Mouse (Mus musculus) C2C12 (cell line): Measurements from ENCODE around the gene Smarca4. TPM values are rescaled to one million over a fixed set of nuclear protein-coding genes. Genes with fewer than 3 reads are reported as not detected.
A peak's percentile ranks its signal among the peaks of the same experiment; 100 is the strongest.

Experiments used
- H3K27me3 ChIP-seq: one replicate; pipeline ENCODE4 v1.6.1; 2011; ENCODE audit not compliant: control insufficient read depth, insufficient read depth, insufficient read length
- H3K36me3 ChIP-seq: one replicate; pipeline ENCODE4 v1.6.1; 2011; ENCODE audit not compliant: control insufficient read depth, insufficient read depth
- H3K4me3 ChIP-seq: one replicate; pipeline ENCODE4 v1.5.1; 2011; ENCODE audit warnings: mild to moderate bottlenecking, control low read depth; ENCODE audit not compliant: poor library complexity, insufficient read depth, severe bottlenecking
- H3K79me2 ChIP-seq: one replicate; pipeline ENCODE4 v1.6.1; 2011; ENCODE audit not compliant: control insufficient read depth, insufficient read depth
- H3K79me3 ChIP-seq: one replicate; pipeline ENCODE4 v1.6.1; 2011; ENCODE audit warnings: low read depth, control low read depth
- H3ac ChIP-seq: one replicate; pipeline ENCODE3; 2011; ENCODE audit warnings: low read depth; ENCODE audit not compliant: control insufficient read depth, insufficient read length
- CEBPB ChIP-seq: IDR thresholded peaks from one replicate; pipeline ENCODE4 v1.6.1; 2011; ENCODE audit warnings: low read depth, mild to moderate bottlenecking, control low read depth, moderate library complexity
- CTCF ChIP-seq: IDR thresholded peaks from one replicate; pipeline ENCODE4 v1.5.1; 2011; ENCODE audit not compliant: control insufficient read depth, insufficient read depth, insufficient read length
- FOSL1 ChIP-seq: IDR thresholded peaks from one replicate; pipeline ENCODE4 v1.8.0; 2011; ENCODE audit warnings: mild to moderate bottlenecking, low read length; ENCODE audit not compliant: poor library complexity, insufficient read depth, severe bottlenecking
- MAX ChIP-seq: IDR thresholded peaks from one replicate; pipeline ENCODE4 v1.6.1; 2011; ENCODE audit warnings: mild to moderate bottlenecking, control low read depth
- MYOD1 ChIP-seq: IDR thresholded peaks from one replicate; pipeline ENCODE4 v1.6.1; 2011; ENCODE audit warnings: low read depth; ENCODE audit not compliant: control insufficient read depth, insufficient read length
- MYOG ChIP-seq: IDR thresholded peaks from one replicate; pipeline ENCODE4 v1.6.1; 2011; ENCODE audit not compliant: control insufficient read depth, insufficient read length; ENCODE audit errors: extremely low read depth
- USF1 ChIP-seq: IDR thresholded peaks from one replicate; pipeline ENCODE4 v1.6.1; 2011; ENCODE audit warnings: low read depth, mild to moderate bottlenecking, control low read depth, moderate library complexity
- polyA plus RNA-seq: library from polyadenylated mRNA; unstranded; fragments of >200 nt; fragmentation: generic; extraction: Trizol; gene quantifications from one replicate; pipeline ENCODE4 v1.2.1, GENCODE M21; 2012; ENCODE audit warnings: missing spikeins

The Smarca4 gene
- polyA plus RNA-seq, 1 experiment: 72.2 TPM

GRCm38 (mm10) chr9:21717015-21717414, 101.0 kb downstream of the Smarca4 start:
- H3K36me3 ChIP-seq: no peaks in the 10 kb centered on the region

DNA sequence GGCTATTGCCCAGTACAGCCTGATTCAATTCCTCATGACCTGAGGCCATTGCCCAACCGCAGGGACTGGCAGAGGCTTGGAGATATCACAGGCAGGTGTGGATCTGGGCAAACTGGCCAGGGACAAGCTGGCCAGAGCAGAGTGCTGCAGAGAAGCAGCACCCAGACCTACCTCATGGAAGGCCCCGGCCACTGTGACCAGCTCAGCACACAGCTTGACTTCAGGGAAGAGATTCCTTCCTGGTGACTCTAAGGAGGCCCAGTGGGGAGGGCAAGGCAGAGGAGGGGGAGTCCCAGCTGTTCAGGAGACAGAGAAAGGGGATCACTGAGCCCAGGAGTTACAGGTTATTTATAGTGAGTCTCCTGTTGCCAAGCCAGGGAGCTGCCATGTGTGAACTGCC, 105.1 kb downstream of the Smarca4 start:
- peaks cover 26% of the 10 kb centered on the region for H3K79me2 ChIP-seq
- H3K4me3 ChIP-seq: no peak overlapping the region
- no peaks in the 10 kb centered on the region for H3K27me3 ChIP-seq
- H3K79me3 ChIP-seq: peaks cover 18% of the 10 kb centered on the region
- H3K36me3 ChIP-seq: peaks cover 14% of the 10 kb centered on the region
- TF ChIP-seq MYOG (no peak), MAX (no peak)
- no peak overlapping the region for H3ac ChIP-seq

More at GRCm38 (mm10) chr9:21717015-21717414, 101.0 kb downstream of the Smarca4 start:
- no peak overlapping the region for H3ac ChIP-seq
- TF ChIP-seq CEBPB (no peak), MAX (no peak), FOSL1 (no peak), MYOG (no peak)
- no peak overlapping the region for H3K4me3 ChIP-seq
- H3K79me3 ChIP-seq: no peaks in the 10 kb centered on the region
- no peaks in the 10 kb centered on the region for H3K27me3 ChIP-seq
- no peaks in the 10 kb centered on the region for H3K79me2 ChIP-seq

GRCm38 (mm10) chr9:21723377-21724146, 107.6 kb downstream of the Smarca4 start, which contains the start of gene Ldlr:
Ldlr (plus strand) TSS chr9:21723483.
- Histone ChIP-seq H3K79me3 (peaks cover 42% of the 10 kb centered on the region), H3K27me3 (no peaks in the 10 kb centered on the region)

DNA sequence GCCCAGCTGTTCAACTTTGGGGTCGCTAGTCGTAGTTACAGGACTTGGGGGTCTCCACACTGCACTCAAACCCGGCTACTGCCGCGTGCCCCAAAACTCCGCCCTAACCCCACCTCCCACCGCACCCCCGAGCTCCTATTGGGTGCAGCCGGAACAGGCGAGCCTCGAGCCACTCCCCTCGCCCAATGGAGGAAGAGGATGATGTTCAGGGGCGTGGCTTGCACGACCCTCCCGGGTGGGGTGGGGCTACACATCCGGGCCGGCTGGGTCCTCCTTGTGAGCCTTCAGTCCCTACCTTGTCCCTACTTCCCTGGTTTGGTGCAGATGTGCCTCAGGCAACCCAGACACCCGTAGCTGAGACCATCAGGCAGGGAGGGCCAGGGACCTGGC, 108.2 kb downstream of the Smarca4 start:
- Histone ChIP-seq H3K4me3 (peak overlapping the region; percentile 82), H3K79me2 (peaks cover 57% of the 10 kb centered on the region), H3K36me3 (peaks cover 32% of the 10 kb centered on the region), H3K79me3 (peaks cover 48% of the 10 kb centered on the region), H3ac (peak overlapping the region; percentile 76), H3K27me3 (no peaks in the 10 kb centered on the region)
- TF ChIP-seq MAX (peak; percentile 10), USF1 (no peak)

More at GRCm38 (mm10) chr9:21723377-21724146, 107.6 kb downstream of the Smarca4 start, which contains the start of gene Ldlr:
- Histone ChIP-seq H3ac (peak within 1 kb of the TSS; percentile 76), H3K4me3 (peak within 1 kb of the TSS; percentile 82), H3K79me2 (peaks cover 51% of the 10 kb centered on the region), H3K36me3 (peaks cover 32% of the 10 kb centered on the region)
- TF ChIP-seq USF1 (no peak), FOSL1 (no peak), MYOG (no peak)

- H3K4me3 ChIP-seq: peak overlapping the region; percentile 82
- peaks cover 33% of the 10 kb centered on the region for H3K36me3 ChIP-seq
- no peaks in the 10 kb centered on the region for H3K27me3 ChIP-seq
- H3K79me3 ChIP-seq: peaks cover 57% of the 10 kb centered on the region
- H3ac ChIP-seq: peak overlapping the region; percentile 76
- peaks cover 68% of the 10 kb centered on the region for H3K79me2 ChIP-seq
- TF ChIP-seq CTCF (no peak), MAX (no peak), MYOG (no peak), FOSL1 (no peak), USF1 (no peak), MYOD1 (no peak), CEBPB (no peak)
Observed at GRCm38 (mm10) chr9:21725224-21726121, 109.5 kb downstream of the Smarca4 start.

DNA sequence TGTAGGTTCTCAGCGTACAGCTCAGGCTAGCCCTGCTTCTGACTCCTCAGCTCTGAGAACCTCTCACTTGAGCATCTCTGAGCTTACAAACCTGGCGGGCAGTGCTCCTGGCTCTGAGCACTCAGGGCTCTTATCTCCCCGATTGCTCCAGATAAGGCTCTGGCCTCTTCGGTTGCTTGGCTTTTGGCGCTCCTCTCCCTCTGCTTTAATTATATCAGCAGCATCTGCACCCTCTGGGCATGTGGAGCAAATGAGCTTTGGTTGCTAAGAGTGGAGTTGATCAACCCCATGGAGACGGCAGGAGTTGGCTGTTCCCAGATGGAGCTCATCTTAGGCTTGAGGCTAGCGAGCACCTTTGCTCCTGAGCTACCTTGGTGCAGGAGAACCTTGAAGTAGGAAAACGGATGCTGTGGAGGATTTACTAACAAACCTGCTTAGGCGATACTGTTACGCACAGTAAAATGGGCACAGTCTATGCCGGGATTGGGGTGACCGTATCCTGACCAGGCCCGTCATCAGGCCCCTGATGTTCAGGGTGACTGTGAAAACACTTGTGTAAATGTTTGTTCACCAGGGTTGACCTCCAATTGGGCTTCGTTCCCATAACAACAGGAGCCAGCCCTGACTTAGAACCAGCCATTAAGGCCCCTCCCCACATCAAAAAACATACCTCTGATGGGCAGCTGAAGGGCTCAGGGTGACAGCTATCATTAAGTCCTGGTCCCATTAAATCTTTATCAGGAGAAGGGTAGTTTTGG, 110.4 kb downstream of the Smarca4 start:
- TF ChIP-seq USF1 (no peak), MAX (no peak), FOSL1 (no peak), CTCF (no peak), MYOG (no peak), MYOD1 (no peak), CEBPB (no peak)
- Histone ChIP-seq H3K4me3 (no peak overlapping the region), H3K79me2 (peaks cover 77% of the 10 kb centered on the region), H3K27me3 (no peaks in the 10 kb centered on the region), H3K36me3 (peaks cover 42% of the 10 kb centered on the region), H3K79me3 (peaks cover 66% of the 10 kb centered on the region), H3ac (no peak overlapping the region)
